Mouse (Mus musculus): Measurements from ENCODE around the gene Arhgef17. TPM values are rescaled to one million over a fixed set of nuclear protein-coding genes. Genes with fewer than 3 reads are reported as not detected.
A peak's percentile ranks its signal among the peaks of the same experiment; 100 is the strongest.

Arhgef17 gene
- polyA plus RNA-seq, 1 experiment from 2014 or later = 1.0 TPM

DNA sequence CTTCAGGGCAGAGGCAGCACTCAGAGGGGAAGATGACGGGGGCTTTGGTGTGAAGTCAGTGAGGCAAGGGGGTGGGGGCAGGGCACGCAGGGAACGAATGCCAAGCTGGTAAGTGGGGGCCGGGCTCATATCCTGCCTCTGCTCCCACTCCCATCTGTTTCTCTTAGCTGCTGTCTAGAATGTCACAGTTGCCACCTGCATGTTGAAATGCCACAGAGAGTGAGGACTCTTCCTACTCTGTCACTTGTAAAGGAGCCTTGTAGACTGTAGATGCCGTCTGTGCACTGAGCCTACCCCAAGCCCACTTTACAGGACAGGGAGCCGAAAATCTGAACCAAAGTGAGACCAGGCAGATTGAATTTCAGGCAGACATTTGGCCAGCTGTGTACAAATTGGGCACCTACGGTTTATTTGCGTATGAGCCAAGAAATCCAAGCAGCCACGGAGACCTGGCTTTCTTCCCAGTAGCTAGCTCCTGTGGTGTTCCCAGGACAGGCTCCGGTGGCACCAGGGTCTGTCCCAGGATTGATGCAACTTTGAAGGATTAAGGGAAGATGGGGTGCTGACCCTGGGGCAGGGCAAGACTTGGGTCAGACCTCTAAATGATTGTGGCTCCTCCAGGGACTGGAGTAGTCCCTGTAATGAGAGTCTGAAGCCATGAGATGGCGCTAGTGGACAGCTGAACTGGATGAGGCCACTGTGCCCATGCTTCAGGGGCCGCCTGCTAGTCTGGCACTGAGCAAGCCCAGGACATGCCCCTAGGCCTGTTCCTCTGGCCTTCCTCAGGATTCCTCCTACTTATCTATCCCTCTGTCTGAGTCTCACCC lies 11.1 kb upstream of the Arhgef17 start:
- DNase-seq (ENCODE audit: low spot score) = peak; percentile 46

DNA sequence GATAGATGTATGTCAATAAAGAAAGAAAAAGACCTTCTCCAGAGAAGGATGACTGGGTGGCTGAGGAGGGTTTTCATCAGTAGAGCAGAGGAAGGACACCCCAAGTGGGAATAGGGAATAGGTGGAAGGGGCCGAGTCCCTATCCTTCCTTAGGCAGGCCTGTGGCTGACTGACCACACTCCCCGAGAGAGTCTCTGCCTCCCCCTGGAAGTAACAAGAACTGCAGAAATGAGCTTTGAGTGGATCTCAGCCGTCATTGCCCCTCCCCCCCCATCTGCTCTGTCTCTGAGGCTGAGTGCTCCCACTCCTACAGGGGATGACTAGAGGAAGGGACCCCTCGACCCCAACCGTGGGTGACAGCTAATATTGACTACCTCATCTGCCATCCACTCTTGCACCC lies 9.3 kb upstream of the Arhgef17 start:
- no peak for DNase-seq (ENCODE audit: low spot score)

DNA sequence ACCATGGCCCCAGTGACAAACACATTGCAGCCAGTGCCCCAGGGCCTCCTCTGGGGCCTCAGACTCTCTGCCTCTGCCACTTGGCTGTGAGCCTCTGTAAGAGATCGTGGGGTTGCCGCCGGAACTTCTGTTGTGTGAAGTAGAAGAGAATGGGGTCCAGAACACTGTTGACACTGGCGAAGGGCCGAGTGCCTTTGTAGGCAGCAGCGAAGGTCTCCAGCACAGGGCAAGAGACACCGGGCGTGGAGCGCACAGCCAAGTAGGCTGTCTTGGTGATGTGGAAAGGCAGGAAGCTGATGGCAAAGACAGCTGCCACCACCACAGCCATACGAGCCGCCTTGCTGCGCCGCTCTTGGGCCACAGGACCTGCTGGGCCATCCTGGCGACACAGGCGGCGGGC lies 6.2 kb upstream of the Arhgef17 start:
- DNase-seq (ENCODE audit: low spot score) = no peak

DNA sequence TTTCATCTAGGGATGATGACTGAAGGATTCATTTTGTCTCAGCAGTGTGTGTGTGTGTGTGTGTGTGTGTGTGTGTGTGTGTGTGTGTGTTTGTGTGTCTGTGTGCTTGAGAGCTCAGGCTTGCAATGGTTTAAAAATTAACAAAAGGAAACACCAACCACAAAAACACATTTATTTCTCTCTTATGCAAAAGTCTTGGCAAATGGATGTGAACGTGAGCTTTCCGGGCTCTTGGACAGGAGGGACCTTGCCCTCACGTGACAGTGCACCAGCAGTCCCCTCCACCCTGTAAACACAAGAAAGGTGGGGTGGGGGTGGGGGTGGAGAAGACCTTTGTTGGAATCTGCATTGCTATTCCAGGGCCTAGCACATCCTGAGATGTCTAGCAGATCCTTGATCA lies 5.6 kb upstream of the Arhgef17 start:
- no peak for DNase-seq (ENCODE audit: low spot score)

DNA sequence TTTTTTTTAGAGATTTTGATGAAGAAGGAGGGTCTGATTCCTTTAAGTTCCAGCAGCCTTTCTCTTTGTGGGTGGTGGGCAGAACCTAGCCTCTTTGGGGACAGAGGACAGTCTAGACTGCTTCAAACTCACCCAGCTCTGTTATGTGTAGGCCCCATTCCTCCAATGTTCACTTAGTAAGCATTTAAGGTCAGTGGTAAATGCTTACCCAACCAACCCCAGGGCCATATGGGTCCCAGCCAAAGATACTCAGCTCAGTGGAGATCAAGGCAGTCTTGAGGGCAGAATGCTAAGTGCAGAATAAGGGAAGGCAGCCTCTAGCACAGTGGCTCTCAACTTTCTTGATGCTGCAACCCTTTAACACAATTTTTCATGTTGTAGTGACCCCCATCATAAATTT lies 1.6 kb upstream of the Arhgef17 start:
- DNase-seq (ENCODE audit: low spot score) = no peak

DNA sequence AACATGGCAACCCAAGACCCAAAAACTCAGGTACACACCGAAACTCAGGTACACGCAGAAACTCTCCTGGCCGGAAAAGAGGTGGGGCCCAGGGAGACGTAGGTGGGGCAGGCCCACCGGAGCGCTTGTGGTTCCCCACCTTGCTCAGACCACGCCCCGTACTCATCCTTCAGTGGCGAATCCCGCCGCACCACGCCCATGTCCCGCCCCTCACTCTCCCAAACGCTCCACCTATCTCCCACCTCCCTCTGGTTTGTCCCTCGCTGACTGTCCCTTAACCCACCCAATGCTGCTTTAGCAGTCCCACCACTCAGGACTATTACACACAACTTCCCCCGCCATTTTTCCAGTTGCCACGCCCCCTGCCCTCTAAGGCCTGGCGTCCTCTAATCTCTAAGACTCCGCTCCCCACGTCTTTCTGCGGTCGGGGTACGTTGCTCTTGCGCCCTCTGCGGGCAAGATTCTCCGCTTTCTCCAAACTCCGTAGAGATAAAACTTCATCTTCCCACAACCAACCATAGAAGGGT lies 637 bp upstream of the Arhgef17 start:
- peak; percentile 87 for DNase-seq (ENCODE audit: low spot score)

DNA sequence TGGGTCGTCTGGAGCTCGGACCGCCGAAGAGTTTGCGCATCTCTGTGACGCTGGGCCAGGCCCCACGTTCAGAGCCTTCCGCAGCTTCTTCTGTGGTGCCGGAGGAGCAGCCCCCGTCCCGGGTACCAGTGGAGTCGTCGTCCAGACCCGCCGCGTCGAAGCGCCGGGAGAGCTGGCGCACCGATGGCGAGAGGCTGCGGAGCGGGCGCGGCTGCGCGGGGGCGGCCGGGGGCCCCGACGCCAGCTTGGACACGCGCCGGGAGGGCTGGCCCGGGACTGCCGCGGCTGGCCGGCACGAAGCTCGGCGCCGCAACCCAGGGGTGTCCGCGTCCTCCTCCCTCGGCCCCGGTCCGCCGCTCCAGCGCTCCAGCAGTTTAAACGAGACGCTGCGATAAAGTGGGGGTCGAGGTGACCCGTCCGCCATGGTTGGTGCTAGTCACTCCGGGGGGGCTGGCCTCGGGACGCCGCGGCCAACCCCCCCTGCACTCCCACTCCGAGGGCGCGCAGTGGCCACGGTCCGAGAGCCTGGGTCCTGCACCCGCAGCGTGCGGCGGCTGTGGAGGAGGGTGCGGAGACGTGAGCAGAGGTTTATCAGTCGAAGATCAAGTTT lies 486 bp downstream of the Arhgef17 start:
- DNase-seq (ENCODE audit: low spot score) = no peak

DNA sequence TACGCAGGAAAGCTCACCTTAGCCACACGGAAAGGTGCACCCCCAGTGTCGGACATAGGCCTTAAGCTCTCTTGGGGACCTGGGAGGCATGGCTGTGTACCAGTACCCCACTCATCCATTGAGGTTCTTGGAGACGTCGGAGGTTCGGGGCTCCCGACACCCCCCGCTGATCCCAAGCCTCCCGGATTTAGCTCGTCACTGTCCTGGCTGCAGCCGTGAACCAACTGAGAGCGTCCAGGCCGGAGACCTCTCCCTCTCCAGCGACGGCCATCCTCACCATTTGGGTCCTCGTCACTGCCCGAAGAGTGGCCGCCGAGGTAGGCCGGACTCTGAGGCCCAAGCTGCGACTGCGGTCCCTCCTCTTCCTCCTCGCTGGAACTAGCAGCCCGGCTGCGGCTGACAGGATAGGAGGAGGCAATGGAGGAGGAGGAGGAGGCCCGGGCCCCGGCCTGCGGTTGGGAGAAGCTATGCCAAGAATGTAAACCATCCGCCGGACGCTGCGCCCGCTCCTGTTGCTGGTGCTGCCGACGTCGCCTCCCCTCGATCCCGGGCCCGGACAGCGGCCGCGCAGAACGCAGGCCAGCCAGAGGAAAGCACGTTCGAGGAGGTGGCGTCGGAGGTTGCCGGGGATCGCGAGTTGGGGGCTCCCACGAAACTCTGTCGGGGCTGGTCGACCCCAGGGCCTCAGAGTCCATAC lies 1.1 kb downstream of the Arhgef17 start:
- no peak for DNase-seq (ENCODE audit: low spot score)

DNA sequence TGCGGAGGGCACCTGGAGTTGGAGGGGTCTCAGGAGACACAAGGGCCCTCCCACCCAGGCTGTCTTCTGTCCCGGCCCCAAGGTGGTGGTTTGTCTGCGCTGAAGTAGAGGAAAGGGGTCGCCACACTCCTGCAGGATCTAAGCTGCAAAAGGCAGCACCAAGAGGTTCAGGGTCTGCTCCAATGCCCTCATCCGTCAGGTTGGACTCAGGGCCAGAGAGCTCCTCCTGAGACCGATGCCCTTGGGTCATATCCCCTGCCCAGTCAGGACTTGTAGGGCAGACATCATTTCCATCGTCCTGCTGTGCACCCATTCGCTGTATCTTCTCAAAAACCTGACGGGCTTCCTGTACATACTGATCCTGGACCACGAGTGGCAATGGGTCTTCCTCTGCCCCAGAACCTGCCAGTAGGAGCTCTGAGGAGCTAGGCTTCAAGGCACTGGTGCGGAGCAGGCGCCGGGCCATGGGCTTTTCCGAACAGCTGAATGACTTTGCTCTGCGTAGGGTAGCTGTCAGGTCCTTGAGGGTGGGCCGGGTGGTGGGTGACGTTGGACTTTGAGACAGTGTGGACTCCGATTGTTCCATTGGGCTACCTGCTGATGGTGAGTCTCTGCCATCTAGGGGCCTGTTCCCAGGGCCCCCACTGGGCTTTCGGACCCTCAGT lies 2.1 kb downstream of the Arhgef17 start:
- no peak for DNase-seq (ENCODE audit: low spot score)

DNA sequence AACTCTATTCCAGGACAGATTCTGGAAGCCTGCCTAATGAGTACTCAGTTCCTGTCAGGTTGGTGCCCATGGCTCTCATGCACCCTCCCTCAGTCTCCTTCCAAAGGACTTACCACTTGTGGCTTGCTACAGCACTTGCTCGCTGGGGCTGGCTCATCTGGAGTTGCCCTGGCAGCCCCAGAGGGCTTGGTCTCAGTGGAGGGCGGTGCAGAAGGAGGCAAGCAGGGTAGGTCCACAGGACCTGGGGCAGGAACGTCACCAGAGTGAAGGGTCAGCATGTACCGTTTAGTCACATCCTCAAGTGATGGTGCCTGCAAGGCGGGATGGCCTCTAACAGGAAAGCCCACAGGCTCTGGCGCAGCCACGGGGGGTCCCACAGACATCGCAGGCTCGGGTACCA lies 3.5 kb downstream of the Arhgef17 start:
- no peak for DNase-seq (ENCODE audit: low spot score)

DNA sequence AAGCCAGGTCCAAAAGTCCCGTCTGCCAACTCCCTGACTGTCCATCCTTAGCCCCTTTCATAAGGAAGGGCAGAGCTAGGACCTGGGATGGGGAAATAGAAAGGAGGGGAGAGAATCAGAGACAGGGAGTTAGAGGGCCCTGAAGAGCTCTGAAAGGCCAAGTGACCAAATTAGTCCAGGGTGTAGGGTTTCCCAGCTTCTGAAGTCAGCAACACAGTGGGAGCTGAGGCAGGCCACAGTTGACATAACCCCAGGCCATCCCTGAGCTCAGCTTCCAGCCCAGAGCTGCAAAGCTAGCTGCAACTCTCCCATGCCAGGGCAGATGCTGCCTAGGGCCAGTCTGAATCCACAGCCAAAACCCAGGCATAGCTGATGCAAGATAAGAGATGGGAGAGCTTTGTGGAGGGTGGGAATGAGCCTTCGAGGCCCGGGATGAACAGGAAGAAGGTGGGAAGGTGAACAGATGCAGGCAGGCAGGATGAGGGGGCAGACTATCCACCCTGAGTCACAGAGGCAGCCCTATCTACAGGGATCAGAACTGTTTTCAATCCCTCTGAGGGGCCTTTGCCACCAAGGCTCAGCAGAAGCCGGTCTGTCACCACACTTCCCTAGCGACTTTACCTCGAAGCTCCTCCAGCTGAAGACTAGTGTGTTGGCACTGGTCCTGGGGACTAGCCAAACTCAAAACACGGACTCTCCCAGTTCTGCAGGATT lies 4.5 kb downstream of the Arhgef17 start:
- DNase-seq (ENCODE audit: low spot score) = no peak

DNA sequence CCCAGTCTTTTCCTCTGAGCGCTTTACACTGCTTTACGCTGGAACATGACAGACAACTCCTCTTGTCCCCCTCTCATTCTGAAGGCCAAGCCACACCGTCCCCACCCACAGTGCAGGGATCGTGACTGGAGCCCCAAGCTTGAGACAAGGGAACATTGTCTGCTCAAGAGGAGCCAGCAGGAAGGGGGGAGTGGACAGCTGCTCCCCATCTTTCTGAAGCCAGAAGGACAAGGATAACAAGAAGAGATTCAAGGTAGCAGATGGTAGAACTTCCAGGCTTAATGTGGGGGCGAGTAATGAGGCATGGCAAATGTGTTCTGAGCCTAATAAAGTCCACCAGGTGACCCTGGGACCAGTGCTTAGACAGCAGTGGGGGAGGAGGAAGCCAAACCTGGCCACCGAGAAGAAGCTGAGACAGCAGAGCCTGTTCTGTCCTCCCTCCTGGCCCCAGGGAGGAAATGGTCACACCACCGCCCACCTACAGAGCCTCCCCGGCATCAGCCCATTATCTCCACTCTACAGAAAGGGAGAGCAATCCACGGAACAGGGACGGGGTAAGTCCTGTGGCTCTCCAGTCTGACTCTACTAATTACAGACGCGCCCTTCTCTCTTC lies 5.5 kb downstream of the Arhgef17 start:
- DNase-seq (ENCODE audit: low spot score) = no peak

DNA sequence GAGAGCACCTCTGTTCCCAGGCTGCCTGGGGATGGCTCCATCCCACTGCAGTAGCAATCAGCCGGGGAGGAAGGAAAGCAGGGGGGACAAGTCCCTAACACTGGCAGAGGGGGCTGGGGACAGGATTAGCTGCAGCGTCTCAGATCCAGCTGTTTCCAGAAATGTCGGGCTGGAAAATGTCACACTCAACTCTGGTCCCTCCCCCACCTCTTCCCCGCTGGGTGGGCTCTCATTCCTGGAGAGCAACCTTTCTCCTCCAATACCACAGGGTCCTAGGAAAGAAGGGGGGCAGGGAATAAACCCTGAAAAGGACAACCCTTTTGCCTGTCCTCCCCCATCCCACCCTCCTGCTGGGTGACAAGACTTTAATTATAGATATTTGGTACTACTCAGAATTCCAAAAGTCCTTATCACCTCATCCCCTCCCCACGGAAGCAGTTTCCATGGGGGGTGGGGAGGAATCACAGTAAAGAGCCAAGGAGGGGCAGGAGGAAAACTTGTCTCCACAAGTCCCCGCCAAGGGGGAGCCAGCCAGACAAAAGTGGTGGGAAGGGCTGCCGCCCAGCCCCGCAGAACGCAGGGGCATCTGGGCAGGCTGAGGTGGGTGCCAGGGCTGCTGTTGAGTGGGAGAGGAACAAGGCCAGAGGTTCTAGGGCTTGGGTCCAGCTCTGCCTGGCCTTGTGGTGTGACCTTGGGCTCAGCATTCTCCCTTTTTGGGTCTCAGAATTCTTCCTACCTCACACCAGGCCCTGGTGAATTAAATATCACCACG lies 7.0 kb downstream of the Arhgef17 start:
- DNase-seq (ENCODE audit: low spot score) = no peak

DNA sequence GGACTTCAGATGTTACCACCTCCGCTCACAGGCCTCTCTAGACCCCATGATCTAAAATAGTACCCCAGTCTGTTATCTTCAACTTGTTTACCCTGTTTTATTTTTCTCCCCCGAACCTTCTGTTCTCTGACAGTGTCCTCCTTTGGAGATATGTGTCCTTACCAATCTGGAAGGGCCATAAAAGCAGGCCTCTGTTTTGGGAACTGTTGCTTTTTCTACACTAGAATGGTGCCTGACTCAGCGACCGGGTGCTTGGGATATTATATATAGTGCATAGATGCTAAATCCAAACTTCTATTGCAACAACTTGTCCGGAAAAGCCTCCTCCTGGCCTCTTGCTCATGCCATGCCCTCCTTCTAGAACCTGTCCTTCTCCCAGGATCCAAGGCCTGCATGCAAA lies 7.7 kb downstream of the Arhgef17 start:
- DNase-seq (ENCODE audit: low spot score) = no peak

DNA sequence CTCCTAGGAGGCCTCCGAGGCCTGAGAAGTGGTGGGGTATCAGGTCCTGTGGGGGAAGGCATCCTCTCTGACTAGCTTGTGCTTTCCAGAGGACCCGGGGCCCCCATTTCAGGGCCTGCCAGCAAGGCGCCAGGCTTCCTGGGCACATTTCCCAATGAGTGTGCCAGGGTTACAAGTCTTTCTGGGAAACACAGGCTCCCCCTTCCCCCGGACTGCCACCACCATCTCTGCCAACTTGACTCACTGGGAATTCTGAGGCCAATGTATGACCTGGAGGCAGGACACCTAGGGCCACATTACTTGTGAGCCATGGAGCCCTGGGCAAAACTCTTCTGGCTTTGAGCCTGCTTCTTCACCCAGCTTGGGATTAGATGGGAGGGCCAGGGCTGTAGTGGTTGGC lies 9.0 kb downstream of the Arhgef17 start:
- DNase-seq (ENCODE audit: low spot score) = no peak

DNA sequence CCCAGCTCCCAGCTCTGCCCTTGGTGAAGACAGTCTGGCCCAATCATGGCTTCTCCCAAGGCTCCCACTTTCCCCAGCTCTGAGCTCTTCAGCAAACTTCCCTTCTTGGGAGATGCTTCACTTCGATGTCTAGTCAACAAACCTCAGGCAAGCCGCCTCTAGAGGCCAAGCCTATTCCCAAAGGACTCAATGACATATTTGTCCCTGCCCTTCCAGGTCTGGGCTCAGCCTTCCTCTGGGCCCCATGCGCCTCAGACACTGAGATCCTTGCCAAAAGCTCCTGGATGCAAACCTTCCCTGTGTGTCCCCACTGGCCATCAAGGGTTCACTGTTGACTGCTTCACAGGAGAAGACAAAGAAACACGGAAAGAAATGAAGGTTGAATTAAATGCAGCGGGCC lies 10.6 kb downstream of the Arhgef17 start:
- no peak for DNase-seq (ENCODE audit: low spot score)

DNA sequence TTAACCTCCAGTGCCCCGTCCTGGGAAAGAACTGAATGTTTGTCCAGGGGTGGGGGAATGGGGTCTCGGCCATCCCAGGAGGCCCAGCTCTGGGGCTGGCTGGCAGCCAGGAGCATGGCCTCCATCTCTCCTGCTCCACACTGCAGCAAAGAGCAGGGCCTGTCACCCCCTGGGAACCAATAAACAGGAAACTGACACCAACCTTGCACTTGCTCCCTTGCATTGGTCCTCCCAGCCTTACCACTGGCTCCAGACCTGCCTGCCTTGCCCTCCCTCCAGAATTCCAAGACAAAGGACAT lies 12.1 kb downstream of the Arhgef17 start:
- no peak for DNase-seq (ENCODE audit: low spot score)

DNA sequence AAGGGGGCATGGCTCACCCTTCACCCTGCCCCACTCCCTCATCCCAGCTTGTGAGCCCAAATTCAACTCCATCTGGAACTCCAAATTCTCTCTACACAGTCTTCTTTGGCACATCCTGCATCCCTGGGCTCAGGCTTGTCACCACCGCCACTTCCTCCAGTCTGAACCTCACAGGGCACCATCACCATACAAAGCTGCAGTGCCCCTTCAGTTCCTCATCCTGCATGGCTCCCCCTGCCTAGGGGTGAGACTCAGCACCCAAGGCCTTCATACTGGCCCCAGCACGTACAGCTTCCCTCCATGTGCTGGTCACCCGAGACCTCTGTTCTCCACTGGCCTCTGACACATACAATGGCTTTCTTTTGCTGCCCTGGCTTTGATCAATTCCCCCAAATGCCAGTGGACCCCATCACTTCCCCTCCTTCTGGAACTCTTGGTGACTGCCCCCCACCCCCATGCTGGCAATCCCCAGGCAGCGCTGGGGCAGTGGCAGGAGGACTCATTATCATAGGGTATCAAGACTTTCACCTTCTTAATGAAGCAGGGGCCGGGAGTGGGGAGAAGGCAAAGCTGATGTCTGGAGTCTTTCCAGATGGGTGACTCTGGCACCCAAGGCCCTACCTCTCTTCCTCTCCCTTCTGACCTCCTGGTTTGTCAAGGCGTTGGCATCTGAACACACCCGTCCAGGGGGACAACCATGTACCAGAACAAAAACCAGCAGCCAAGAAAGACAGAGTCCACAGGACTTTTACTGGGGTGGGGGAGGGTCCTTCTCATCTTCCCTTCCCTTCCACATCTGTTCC lies 12.7 kb downstream of the Arhgef17 start:
- no peak for DNase-seq (ENCODE audit: low spot score)

DNA sequence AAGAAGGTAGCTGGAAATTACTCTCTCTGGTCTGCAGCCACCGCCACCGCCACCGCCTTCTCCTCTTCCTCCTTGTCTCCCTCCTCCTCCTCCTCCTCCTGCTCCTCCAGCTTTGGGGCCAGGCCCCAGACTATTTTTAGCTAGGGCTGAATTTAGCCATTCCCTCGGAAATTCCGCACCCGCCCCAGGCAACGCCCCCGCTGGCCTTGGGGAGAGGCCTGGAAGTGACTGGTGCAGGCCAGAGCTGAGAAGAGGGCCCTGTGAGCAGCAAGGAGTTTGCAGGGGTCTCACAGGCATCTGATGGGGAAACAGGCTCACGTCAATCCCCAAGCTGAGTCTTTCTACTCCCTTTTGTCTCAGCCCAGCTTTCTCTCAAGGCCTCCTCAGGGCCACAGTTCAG lies 13.7 kb downstream of the Arhgef17 start:
- DNase-seq (ENCODE audit: low spot score) = no peak

Data from thymus, postnatal 0 days (tissue).